Mouse (Mus musculus): Measurements from ENCODE around the gene Tpra1.

DNA sequence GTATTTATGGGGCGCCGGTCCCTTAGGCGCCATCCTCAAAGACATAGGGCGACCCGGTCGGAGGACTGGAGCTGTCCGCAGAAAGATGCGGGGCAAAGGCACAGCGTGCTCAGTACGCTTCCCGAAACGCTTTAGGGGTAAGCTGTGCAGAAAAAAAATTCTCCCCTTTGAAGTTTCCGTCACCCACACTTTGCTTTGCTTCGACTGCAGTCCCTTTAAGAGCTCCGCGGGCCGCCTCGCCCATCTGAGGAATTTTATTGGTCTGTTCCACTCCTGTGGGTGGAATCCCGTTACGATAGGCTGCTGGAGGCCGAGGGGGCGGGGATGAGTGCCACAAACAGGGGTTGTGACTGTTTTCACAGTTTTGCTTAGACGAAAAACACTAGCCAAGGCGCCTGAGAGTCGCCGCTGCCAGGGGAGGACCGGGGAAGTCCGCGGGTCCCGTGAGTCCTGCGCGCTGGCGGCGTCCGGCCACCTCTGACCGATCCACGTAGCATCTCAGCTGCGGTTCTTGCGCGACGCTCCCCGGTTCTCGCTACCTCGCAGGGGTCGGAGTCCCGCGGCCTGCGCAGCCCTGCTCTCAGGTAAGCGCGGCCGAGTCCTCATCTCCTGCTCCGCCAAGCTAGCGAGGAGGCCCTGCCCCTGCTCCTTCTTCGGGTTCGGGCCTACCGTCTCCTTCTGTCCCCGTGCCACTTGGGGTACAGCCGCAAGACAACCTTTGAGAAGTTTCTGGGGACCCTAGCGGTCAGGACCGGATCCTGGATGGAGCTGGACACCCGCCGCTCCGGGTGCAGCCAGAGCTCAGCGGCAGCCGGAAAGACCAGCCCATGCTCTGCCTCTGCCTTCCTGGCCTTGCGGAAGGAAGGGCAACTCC, at the start of gene Tpra1:
- TF ChIP-seq MYOD1 (IDR thresholded peaks at IDR 0.05; ENCODE audit: control insufficient read depth, insufficient read length, low read depth) = no peak
- no peak for TF ChIP-seq CTCF (IDR thresholded peaks at IDR 0.05; ENCODE audit: control insufficient read depth, insufficient read depth, insufficient read length)
- TF ChIP-seq MAX (IDR thresholded peaks at IDR 0.05) = no peak
- TF ChIP-seq CEBPB (IDR thresholded peaks at IDR 0.05; ENCODE audit: low read depth) = no peak
- no peak for TF ChIP-seq USF1 (IDR thresholded peaks at IDR 0.05; ENCODE audit: low read depth)
- no peak for TF ChIP-seq MYOG (IDR thresholded peaks at IDR 0.05; ENCODE audit: control insufficient read depth, extremely low read depth, insufficient read length)
- TF ChIP-seq FOSL1 (IDR thresholded peaks at IDR 0.05; ENCODE audit: insufficient read depth, low read length, poor library complexity, severe bottlenecking) = no peak
